Mouse (Mus musculus) WW6 (cell line): ENCODE data around the gene Pgbd5.
"Not testable (repeated sequence)": the region's sequence is repeated elsewhere in the genome, so short reads cannot be mapped to it uniquely, and the experiment has no call there.

ENCODE experiments used
- DNase-seq: peaks from one replicate; pipeline ENCODE4 v3.0.0-alpha.2; 2013; ENCODE audit warnings: low read depth, low spot score

Pgbd5 gene

DNA sequence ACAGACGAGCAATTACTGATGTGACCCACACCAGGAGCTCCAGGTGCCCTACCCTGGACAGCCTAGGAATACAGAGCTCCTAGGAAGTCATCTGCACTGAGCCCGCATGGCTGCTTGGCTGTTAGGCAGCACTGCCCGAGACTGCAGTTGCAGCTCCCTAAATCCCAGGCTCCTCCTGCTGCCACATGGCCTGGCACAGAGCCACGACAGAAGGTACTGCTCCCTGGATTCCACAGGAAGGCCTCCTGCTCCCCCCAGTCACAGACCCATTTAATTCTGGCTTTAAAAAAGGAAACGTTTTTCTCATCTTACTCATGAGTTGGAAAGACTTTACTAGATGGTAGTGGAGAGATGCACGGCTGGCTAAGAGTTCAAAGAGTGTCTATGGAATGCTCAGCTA, 10.0 kb downstream of the Pgbd5 start:
- DNase-seq, result no peak

DNA sequence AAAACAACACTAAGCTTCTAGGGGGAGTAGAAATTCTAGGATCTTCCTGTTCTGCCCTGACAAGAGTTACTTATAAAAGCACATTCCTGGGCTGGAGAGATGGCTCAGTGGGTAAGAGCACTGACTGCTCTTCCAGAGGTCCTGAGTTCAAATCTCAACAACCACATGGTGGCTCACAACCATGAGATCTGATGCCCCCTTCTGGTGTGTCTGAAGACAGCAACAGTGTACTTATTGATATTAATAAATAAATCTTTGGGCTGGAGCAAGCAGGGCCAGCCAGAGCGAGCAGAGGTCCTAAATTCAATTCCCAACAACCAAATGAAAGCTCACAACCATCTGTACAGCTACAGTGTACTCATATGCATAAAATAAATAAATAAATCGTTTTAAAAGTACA, 10.7 kb downstream of the Pgbd5 start:
- not testable (repeated sequence) for DNase-seq

DNA sequence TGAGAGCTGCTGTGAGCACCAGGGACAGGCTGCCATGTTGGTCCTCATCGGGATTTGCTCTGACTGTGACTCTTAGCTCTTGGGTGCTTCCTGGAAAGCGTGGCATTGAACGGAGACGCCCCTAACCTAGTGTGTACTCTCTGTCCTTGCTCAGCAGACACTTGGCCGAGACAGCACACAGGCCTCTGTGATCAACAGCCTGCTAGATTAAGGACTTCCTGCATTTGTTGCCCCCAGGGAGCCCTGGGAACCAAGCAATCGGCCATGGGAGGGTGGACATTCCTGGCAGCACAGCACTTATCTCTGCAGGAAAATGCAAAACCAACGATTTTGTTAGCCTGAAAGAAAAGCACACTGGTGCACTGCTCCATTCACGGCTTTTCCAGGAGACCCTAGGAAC, 18.0 kb downstream of the Pgbd5 start:
- no peak for DNase-seq

DNA sequence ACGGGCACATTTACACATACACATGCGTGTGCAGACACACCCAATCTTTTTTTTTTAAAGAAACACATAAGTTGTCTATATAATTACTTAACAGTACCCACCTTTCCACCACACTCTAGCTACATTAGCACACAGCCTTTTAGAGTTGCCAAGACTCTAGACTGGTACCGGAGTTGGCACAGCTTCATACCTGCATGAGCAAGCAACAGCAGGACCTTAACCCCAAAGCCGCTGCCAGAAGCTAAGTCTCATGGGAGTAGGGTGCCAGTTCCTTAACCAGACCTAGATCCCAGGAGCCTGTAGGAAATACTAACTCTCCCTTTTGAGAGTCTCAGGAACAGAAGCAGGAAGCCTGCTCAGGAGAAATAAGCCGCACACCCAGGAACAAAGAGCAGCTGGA, 20.5 kb downstream of the Pgbd5 start:
- DNase-seq, result no peak

- DNase-seq, result no peak
These were observed 21.3 kb downstream of the Pgbd5 start for GRCm38 (mm10) chr8:124418185-124418584.

DNA sequence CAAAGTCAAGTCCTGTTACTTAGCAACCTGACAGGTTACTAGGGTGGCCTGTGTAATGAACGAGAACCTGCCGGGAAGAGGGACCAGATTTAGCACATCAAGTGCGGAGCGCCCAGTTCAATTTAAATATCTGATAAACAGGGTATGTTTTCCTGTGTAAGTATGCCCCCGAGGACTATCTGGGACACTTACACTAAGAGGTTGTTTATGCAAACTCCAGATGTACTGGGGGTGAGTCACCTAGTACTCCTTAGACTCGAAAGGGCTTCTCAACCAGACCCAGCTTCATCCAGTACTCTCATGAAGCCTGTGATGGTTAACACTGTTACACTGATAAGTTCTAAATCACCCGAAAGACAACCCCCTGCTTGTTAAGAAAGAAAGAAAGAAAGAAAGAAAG, 22.8 kb downstream of the Pgbd5 start:
- no peak for DNase-seq

DNA sequence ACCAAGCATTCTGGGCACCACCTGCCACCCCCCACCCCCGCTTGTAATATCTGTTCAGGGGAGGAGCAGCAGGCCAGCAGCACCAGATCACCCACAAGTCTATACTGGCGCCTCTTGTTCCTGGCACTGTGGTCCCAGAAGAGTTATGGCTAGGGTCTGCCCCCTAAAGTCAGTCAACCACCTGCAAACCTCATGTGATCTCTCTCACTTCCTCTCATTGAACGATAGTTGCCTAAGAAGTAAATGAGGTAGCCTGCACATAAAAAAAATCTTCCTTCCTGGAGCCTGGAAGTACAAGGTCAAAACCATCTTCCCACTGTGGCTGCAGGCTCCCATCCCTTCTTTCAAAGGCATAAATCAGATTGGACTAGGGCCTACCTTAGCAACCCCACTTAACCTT, 23.7 kb downstream of the Pgbd5 start:
- no peak for DNase-seq

GRCm38 (mm10) chr8:124415002-124415401, 24.5 kb downstream of the Pgbd5 start:
- DNase-seq, result no peak

DNA sequence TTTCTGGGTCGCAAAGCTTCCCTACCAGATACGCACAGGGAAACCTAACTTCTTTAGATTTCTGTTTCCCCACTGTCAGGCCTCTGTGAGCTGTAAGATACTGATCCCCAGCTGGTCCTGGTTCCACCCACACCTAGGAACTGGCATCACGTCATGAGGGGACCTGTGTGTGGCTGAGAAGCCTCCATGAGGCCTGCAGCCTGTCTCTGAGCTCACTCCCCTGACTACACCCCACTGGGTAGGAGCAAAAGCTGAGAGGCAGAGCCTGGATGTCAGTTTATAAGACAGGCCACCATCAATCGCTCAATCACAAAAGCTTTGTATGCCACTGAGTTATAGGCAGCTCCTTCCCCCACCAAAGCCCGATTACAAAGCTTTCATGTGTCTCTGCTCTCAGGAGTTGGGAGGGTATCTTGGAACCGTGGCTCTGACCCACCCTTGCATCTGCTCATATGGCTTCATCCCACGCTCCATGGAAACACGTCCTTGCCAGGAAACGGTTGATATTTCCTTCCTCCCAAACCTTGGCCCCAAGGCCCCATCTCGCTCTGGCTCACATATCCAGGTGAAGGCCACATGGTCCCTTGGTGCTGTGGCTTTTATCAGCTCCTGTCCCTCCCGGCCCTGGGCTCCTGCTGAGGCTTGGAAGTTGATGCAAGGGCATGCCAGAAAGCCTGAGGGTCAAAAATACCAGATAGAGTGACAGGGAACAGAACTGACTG, 26.1 kb downstream of the Pgbd5 start:
- DNase-seq, result no peak

DNA sequence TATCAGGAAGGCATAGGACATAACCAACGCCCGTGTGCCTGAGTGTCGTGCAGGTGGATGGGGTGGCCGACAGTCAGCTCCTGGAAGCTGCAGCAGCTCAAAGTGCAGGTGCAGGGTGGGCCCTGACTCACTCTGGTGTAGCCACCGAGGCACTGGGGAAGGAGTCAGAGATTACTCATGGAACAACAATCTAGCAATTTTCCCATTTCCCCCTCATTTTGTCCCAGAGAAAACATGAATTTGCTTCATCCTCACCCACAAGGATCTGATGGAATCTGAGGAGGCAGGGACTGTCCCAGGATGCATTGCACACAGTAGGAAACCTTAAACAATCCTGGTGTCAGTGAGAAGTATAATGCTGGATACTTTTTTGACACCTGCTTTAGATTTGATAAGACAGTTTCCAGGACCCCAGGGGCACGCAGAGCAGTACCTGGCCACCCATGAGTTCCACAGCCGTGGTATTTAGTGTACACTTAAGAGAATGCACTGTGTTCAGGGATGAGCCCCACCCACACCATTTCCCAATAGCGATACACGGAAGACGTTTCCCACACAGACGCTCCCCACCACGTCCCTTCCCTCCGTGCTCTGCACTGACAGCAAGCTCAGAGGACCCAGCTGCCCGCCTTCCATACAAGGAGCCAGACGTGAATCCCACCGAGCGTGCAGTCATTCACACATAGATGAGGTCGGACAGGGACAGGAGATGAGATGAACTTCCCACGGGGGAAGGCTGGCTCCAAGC, 26.8 kb downstream of the Pgbd5 start:
- DNase-seq, result no peak

- DNase-seq, result no peak
These were observed 34.8 kb downstream of the Pgbd5 start for GRCm38 (mm10) chr8:124404471-124405260.

- peak; percentile 61 for DNase-seq
These were observed 35.6 kb downstream of the Pgbd5 start for GRCm38 (mm10) chr8:124403876-124404275.

- no peak for DNase-seq
These were observed 40.0 kb downstream of the Pgbd5 start for GRCm38 (mm10) chr8:124399403-124399861.

DNA sequence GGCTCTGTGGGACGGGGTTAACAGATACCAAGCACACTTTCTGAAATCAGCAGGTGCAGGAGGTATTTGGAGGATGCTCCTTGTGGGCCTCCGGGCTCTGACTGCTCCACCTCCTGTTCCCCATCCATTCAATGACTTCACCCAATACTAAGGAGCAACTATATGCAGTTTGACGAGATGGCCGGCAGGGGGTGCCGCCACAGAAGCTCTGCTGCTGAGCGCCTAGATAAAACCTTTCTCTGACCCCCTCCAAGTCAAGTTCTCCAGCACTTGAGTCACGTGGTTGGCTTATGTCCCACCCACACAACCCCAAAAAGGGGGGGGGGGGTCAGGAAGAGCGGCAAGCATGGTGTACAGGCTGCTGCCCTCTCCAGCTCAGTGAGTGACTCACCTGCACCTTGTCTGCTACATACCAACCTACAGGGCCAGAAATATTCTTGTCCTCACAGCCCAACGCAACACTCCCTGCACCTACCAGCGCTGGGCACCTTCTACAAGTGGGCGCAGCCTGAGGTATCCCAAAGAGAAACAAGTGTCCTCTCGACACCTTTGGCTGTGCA, 40.5 kb downstream of the Pgbd5 start:
- peak; percentile 42 for DNase-seq

DNA sequence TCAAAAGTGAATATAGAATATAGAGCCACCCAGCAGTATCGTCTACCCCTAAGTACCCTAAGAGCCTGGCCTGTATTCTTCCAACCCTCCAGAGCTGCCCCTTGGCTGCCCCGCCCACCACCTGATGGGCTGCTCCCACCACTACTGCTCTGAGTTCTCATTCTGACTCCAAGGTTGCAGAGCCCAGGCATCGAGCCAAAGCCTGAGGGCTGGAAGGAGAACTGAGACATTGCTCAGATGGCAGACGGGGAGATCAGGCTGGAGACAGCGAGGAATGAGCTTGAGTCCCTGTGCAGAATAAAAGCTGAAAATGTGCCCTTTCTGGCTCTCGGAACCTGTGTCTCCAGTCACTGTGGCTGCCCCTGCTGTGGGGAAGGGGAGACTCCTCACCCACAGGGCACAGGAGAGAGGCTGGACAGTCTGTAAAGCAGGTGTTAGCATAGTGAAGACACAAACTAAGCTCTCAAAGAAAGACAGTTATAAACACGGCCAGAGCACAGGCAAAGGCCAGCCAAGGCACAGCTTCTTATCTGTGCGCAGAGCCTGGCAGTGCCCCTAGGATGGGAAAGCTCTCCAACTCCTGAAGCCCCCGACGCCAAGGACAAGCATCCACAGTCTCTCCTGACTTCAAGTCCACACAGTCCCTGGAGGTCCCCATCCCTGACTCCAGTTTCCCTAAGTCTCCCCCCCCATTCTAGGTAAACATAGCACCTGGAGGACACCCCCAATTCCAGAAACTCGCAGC, 42.0 kb downstream of the Pgbd5 start:
- no peak for DNase-seq

DNA sequence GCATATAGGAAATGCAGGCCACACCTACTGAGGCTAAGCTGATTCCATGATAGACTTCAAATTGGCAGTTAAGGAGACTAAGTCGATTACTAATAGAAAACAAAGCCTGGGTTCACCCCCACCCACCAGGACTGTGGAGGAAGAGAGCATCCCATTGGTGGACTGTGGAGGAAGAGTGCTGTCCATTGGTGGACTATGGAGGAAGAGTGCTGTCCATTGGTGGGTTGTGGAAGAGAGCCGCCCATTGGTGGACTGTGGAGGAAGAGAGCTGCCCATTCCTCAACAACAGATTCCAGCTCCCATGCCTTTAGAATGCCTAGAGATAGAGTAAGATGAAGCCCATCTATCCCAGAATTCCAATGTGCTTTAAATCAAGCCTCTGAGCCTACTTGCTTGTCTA, 42.9 kb downstream of the Pgbd5 start:
- DNase-seq, result no peak

DNA sequence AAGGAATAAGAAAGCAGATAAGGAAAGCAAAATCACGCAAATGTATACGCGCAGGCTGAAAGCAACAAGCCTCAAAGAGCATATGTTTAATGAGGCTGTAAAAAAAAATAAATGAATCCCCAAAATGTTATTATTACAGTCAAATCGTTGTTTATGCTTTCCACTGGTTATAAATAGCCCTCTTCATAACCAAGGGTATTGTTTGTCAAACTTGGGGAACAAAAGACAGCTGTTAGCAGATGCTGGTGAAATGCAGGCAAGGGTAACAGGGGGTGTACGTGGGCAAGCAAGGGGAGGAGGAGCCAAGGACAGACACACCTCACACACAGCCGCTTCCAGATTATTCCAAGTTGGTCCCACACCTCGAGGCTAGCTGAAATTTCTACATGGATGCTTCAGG, 44.1 kb downstream of the Pgbd5 start:
- no peak for DNase-seq

DNA sequence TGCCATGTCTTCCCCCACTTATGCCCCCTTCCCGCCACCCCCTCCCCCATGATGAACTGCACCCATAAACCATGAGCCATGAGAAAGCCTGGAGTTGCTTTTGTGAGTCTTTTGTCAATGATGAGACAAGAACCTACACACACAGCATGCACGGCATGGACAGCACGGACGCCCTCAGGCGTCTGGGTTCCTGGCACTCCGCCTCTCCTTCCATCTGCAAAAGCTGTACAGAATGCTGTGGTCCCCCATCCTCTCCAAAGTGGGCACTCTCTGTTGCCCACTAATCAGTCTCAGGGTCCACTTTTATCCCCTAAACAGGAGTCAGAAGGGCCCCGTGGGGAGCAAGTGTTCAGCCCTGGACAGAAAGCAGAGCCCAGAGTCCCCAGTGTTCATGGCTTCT, 44.5 kb downstream of the Pgbd5 start:
- DNase-seq, result no peak

GRCm38 (mm10) chr8:124393927-124394326, 45.5 kb downstream of the Pgbd5 start:
- DNase-seq, result peak; percentile 36

- DNase-seq, result no peak
These were observed 46.4 kb downstream of the Pgbd5 start for GRCm38 (mm10) chr8:124393013-124393412.

DNA sequence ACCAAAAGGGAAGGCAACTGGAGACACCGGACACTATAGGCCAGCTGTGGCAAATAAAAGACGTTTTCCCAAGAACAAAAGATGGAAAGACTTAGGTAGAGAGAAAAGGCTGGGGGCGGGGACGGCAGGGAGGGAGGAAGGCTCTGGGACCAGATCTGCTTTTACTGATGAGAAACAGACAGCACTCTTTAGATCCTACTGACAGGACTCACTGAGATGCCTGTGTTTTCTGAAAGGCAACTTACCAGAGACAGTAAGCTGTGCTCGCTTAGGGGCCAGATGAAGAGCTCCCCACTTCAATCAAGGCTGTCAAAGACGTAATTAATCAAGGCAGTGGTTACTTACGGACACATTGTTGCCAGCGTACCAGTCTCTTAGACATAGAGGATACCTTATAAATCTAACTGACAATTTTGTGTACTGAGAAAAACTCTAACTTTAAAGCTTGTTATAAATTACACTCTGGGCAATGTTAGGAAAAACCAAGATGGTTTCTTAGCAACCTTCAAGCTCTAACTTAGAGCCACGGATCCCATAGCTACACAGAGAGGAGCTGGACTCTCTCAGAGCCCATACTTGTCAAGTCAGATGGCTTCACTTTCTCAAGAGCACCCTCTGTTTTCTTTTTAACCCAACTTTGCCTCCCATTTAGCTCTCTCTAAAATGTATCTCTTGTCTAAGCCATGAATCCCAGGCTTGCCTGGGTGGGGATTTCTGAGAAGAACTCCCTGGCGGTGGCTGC, 47.0 kb downstream of the Pgbd5 start:
- DNase-seq, result no peak
